Mouse (Mus musculus): ENCODE measurements around the gene Tcp11l2.

GRCm38 (mm10) chr10:84582236-84582635, 5.8 kb downstream of the Tcp11l2 start:
- no peak for TF ChIP-seq POLR2A (IDR thresholded peaks at IDR 0.05; ENCODE audit: control insufficient read depth, extremely low read depth, insufficient read depth, low read length, poor library complexity)
- no peak for TF ChIP-seq CTCF (IDR thresholded peaks at IDR 0.05; ENCODE audit: borderline replicate concordance, control insufficient read depth, extremely low read depth, insufficient read depth, low read length, poor library complexity)
